Mouse (Mus musculus) heart, postnatal 14 days (tissue): ENCODE data around the gene Lrrc32. TPM values are rescaled to one million over a fixed set of nuclear protein-coding genes. Genes with fewer than 3 reads are reported as not detected.

ENCODE experiments used
- DNase-seq, 2 experiments: peaks; one replicate each; pipeline ENCODE4 v3.0.0; 2021 to 2022
- intact Hi-C: fragments of 180-260 bp; cut with DNase I; formaldehyde crosslinking; loops from one replicate; pipeline ENCODE4 v1.15.1; 2025
- long read RNA-seq, 2 experiments: library from polyadenylated mRNA; stranded (forward); transcript quantifications; one replicate each; pipeline ENCODE4 v2.0.0; 2021
- total RNA-seq, 2 experiments: library from RNA; stranded (reverse); gene quantifications; 2 replicates each; pipeline ENCODE4 v1.2.3; 2021

Lrrc32 gene
- 10 to 100 TPM; 11.9 to 15.4 TPM for total RNA-seq
- long read RNA-seq, experiment 1, full-length matches to known transcripts = 25 of 29 reads
- long read RNA-seq, experiment 1, partial matches to known transcripts = 0 of 29 reads
- long read RNA-seq, experiment 1, other reads (novel, unspliced or antisense) = 4 of 29 reads
- long read RNA-seq, experiment 2, full-length matches to known transcripts = 40 of 43 reads
- long read RNA-seq, experiment 2, partial matches to known transcripts = 0 of 43 reads
- long read RNA-seq, experiment 2, other reads (novel, unspliced or antisense) = 3 of 43 reads

DNA sequence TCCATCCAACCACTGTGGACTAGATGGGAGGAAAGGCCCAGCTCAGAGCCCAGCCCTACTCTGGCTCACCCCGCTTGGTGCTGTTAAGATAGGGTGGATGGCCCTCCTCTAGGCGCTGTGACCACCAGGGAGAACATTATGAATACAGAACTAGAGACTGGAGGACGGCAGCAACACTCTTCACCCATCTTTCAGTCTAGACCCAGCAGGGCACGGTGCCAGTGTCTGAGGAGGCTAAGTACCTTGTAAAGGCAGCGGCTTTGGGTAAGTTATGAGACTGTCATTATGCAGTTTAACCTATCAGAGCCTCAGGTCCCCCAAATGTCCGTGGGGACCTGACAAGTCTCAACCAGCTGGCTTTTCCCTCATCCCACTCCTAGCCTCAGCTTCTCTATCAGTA, at the start of gene Lrrc32:
Gene Lrrc32 (plus strand): TSS at position 153 of the 400 bp plus-strand sequence.
- no peak for DNase-seq
- intact Hi-C loops = no loop called here

DNA sequence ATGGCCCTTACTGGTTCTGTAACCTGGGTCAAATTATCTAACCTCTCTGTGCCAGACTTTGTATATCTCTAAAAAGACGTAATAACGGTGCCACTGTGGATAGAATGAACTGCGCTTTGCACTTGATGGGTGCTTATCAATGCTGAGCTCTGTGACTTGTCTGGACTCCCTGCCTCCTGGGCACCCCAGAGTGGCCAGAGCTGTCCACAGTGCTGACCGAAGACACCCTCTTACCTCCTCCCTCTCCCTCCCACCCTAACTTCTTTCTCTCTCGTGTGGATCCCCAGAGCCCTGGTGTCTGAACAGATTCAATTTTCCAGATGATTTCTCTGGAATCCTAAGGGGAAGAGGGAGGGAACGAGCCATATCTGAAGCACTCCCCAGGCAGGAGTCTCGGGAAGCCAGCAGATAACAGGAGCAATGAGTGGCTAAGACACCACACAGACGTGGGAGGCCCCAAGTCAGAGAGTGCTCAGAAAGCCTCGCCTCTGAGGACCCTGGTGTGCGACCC, 49.1 kb upstream of the Lrrc32 start, which contains the start of gene Gucy2d:
Gene Gucy2d (plus strand): TSS at position 461 of the 511 bp plus-strand sequence.
- peak in 1 of 2 experiments; percentile 43 for DNase-seq
- intact Hi-C loops = no loop called here

DNA sequence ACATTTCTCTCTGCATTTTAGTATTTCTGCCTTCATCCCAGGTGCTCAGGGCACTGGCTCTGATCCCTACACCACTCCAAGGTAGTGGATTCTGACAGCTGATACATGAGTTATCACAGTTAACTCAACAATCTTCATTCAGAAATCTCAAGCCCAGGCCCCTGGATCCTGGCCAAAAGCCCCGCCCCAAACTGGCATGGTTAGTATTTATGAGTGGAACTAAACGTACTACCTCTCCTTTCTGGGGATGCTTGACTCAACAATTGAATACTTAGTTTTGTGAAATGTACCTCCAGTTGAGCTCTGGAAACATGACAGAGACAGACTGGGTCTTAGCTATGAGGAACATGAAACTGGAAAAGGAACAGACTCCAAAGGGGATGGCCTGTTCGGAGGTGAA, 42.2 kb upstream of the Lrrc32 start:
- DNase-seq = no peak
- intact Hi-C loops = no loop called here

DNA sequence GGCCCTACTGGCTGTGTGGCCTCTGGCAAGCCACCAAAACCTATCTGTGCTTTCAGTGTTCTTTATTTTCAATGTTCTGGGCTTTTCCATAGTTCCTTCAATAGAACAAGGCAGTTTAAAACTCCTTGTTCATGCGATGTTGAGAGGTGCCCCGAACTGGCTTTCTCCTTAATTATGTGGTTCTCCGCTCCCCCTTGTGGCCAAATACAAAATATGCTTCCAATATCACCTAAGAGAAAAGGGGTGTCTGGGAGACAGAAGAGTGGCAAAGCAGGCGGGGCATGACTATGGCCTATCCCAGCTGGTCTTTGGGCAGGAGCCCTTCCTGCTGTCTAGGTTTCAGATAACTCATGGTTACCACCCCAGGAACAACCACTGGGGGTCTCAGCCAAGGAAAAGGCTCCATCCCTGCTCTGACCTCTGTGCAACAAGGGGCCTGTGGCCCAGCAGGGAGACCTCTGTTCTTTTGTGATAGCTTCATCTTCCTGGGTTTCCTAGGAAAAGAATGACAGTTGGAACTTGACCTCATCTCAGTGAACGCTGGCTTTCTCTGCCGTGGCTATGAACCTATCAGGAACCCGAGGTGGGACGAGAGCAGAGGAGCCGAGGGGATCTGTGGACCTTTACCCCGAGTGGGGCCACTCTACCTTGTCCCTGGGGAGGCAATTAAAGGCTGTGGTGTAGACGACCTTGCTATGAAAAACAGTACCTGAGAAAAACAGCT, 41.3 kb upstream of the Lrrc32 start:
- DNase-seq = peak in 1 of 2 experiments; percentile 49
- intact Hi-C loops = no loop called here

DNA sequence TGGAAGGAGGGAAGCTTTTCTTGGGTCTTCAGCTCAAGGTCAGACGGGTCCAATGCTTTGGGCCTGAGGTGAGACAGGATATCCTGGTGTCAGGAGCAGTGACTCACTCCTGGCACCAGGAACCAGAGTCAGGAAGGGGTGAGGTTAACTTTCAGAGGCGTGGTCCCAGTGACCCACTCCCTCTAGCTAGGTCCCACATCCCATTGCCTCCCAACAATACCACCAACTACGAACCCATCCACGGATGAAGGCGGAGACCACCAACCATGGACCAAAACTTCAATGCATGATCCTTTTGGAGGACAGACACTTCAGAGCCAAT, 40.8 kb upstream of the Lrrc32 start:
- intact Hi-C loops = no loop called here
- no peak for DNase-seq

GRCm38 (mm10) chr7:98449696-98450095, 39.4 kb upstream of the Lrrc32 start:
- intact Hi-C loops = no loop called here
- no peak for DNase-seq

DNA sequence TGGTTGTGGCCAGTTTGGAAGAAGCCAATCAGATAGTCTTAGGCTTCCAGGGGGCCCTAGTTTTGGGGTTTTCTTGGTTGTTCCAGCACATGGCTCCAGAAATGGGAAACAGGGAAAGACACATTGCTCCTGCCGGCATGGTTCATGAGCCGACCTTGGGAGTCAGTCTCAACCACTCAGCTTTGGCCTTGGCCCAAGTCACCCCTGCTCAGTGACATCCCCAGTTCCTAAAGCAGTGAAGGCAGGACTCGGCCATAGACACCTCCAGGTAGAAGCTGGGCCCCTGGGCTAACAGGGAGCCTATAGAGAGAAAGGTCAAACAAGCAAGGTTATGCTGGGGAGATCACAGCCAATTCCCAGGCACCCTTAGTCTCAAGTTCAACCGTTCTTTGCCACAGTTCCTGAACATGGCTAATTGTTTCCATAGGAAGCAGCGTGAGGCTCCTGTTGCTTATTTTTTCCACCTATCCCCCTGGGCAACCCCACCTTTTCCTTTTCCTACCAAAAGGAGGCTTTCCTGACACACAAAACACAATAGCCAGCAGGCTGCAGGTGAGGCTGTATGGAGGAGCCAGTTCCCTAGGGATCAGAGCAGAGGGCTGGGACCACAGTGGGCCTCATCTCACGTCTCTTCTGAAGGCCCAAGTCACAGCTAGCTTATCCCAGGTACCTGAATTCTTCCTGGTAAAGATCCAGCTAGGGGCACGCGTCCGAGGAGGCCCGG, 34.5 kb upstream of the Lrrc32 start:
- DNase-seq = no peak
- intact Hi-C loops = no loop called here

DNA sequence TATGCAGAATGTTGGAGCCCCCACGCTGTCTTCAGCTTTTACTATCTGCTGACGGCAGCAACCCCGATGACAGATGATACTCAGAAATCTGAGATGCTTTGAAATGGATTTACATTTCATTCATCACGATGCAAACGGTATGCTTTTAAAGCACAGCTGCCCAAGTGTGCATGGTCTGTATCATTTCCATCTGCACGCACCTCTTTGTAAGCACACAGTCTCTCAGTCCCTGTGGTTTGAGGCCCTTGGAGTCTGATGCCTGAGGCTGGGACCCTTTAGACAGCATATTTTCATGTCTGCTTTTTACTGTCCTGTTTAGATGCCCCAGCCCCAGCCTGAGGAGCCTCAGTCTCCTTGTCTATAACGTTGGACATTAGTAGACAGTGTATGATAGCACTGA, 28.8 kb upstream of the Lrrc32 start:
- intact Hi-C loops = no loop called here
- DNase-seq = no peak

- intact Hi-C loops = no loop called here
- no peak for DNase-seq
Measured at GRCm38 (mm10) chr7:98469089-98469488, 20.0 kb upstream of the Lrrc32 start.

DNA sequence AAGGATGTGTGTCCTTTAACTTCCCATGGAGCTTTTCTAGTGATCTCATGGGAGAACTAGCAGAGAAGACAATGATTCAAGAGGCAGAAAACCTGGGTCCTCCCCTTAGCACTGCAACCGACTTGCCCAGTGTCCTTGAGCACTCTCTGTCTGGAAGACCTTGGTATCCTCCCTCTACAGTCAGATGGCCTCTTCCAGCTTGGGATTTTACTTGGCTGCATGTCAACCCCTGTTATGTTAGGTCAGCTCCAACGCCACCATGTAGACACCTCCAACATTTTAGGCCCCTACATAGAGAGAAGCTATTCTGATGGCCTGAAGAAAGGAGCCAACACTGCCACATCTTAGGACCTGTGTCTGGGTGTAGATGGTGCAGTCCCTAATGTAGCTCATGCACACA, 16.6 kb upstream of the Lrrc32 start:
- intact Hi-C loops = no loop called here
- no peak for DNase-seq

GRCm38 (mm10) chr7:98474558-98474957, 14.5 kb upstream of the Lrrc32 start:
- DNase-seq = no peak
- intact Hi-C loops = no loop called here

DNA sequence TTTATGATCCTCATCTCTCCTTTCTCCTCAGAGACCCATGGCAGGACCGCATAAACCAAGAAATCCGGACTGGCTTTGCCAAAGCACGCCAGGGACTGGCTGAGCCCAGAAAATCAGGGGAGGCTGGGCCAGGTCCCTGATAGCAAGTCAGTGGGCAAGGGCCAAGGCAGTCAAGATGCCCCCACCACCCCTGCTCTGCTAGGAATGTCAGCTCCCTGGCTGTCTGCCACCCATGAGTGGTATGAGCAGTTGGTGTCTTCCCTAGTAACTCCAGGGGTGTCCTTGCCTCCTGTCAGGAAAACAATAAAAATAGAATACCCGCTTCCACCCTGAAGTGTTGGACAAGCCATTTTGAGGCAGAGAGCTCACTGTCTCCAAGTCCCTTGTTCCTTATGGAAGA, 11.9 kb upstream of the Lrrc32 start:
- DNase-seq = peak in 1 of 2 experiments; percentile 52
- intact Hi-C loops = no loop called here

GRCm38 (mm10) chr7:98480481-98480880, 8.6 kb upstream of the Lrrc32 start:
- DNase-seq = no peak
- intact Hi-C loops = loop anchor here (2.0 to 5.0 kb wide), 2 partner anchors 126 to 222 kb away; partner anchors contain the start of gene Thap12

DNA sequence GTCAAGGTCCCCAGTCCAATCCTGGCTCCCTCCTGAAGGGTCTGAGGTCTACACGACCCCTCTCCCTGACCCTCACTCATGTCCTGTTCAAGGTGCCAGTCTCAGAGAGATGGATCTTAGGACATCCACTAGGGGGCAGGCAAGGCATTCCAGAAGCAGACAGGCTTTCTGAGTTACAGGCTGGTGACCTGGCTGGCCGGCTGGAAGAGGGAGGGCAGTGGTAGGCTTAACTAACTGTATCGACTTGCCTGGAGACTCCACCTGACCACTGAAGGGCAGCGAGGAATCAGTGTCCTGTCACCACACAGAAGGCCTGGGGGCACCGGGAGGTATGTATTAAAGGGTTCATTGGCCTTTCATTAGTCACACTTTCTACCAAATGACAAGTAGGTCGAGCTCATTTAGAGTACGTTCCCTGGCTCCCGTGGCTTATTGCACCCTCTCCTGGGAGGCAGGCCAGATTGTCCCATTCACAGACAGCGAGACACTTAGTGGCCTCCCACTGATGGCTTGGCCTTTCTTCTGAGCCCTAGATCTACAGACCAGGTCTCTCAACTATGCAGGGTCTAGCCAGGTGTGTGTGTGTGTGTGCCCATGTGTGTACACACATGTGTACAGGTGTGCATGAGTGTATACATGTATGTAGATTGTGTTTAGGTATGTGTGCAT, 7.9 kb upstream of the Lrrc32 start:
- intact Hi-C loops = loop anchor here (1.0 to 5.0 kb wide), 3 partner anchors 108 to 221 kb away; partner anchors contain the start of gene Thap12
- DNase-seq = peak; percentile 86 to 89

DNA sequence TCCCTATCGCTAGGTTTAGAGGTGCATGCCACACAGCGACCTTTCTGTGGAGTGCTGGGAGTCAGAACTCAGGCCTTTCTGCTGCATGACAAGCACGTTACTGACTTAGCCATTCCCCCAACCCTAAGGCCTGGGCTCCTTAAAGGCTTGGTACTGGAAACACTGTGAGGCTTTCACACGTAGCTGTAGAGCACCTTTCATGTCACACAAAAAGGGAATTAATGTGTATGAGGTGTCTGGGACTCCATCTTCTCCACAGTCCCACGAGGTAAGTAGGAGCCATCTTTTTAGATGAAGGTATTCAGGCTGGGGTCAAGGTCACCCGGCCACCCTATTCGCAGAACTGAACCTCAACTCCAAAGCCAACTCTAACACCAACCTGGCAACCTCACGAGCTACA, 7.2 kb upstream of the Lrrc32 start:
- DNase-seq = no peak
- intact Hi-C loops = loop anchor here (1.0 to 5.0 kb wide), 3 partner anchors 107 to 220 kb away; partner anchors contain the start of gene Thap12

- no peak for DNase-seq
Measured at GRCm38 (mm10) chr7:98482551-98483267, 6.4 kb upstream of the Lrrc32 start.

DNA sequence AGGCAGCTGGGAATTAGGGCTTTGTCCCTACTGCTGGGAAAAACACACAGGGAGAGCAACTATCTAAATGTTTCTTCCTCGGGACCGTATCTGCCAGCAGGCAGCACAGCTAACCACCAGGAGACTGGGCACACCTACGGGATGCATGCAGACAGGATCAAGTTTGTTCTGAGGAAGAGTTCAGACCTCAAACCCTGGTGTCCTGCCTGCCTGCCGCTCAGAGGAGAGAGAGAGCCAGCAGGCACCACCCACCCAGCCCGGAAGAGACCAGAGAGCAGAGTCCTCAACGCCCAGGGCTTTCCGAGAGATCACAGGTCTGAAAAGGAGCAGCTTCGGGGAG, 5.8 kb upstream of the Lrrc32 start:
- intact Hi-C loops = loop anchor here (5.0 kb wide), 1 partner anchor 219 kb away; the partner anchor contains the start of gene Thap12
- no peak for DNase-seq

More at GRCm38 (mm10) chr7:98482551-98483267, 6.4 kb upstream of the Lrrc32 start:
- intact Hi-C loops = loop anchor here (5.0 kb wide), 1 partner anchor 220 kb away; the partner anchor contains the start of gene Thap12

- DNase-seq = no peak
- intact Hi-C loops = loop anchor here (5.0 kb wide), 1 partner anchor 217 kb away; the partner anchor contains the start of gene Thap12
Measured at GRCm38 (mm10) chr7:98484878-98485277, 4.2 kb upstream of the Lrrc32 start.

DNA sequence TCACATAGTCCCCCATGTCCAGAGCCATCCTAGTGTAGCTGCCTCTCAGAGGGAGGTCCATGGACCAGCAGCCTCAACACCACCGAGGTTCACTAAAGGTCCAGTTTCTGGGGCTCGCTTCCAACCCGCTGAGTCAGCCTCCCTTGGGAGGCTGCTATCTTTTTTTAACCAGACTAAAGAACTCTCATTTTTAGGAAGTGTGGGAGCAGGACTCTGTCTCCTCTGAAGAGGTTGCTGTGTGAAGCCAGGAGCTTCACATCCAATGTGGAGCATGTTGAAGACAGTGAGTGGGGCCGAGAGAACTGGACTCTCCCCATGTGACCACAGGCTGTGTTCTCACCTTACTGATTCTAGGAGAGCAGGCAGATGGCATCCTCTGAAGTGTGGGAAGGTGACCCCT, 3.6 kb upstream of the Lrrc32 start:
- intact Hi-C loops = no loop called here
- peak; percentile 58 to 67 for DNase-seq

DNA sequence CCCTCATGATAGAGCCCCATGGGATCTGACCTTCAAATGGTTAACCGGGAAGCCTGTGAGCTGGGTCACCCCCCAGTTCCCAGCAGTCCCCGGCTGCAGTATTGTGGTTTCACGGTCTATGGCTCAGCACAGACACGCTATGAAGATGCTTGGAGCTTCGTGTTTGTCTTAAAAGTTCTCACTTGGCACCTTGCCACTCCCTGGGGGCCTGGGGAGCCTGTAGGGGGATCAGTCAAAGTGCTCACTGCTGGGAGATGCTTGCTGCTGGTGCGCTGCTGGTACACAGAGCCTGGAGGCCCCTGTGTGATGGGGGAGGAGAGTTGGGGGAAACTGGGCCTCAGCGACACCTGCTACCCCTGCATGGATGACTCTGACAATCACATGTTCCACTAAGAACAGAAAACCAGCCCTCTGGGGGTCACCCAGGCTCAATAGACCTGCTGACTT, 2.6 kb upstream of the Lrrc32 start:
- intact Hi-C loops = no loop called here
- DNase-seq = no peak
